Mouse (Mus musculus): ENCODE measurements around the gene Hist1h3h.
"Not testable (repeated sequence)": the region's sequence is repeated elsewhere in the genome, so short reads cannot be mapped to it uniquely, and the experiment has no call there.

DNA sequence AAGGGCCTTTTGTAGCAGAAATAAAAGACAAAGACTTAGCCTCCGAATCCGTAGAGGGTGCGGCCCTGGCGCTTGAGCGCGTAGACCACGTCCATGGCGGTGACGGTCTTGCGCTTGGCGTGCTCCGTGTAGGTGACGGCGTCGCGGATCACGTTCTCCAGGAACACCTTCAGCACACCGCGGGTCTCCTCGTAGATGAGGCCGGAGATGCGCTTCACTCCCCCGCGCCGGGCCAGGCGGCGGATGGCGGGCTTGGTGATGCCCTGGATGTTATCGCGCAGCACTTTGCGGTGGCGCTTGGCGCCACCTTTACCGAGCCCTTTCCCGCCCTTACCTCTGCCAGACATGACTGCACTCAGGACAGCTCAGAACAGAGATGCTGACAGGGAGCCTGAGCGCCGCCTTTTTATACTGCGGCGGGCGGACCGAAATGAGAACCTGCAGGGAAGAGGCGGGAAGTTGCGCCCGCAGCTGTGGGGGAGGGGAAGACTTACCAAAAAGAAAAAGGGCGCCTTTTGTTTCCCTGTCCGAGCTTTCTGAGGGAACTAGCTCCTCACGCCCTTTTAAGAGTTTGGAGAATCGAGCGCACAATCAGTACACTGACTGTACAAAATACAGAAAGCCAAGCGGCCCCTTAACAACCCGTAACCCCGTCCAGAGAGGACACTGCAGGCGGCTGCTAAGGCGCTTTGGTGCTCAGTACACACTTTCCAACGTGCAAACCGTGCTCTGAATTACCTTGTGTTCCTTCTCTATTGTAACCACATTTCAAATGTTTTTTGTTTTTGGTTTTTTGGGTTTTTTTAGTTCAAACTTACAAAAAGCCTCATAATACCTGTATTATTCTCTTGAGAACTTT, 32.9 kb downstream of the Hist1h3h start, which contains the start of gene Hist1h4k:
- TF ChIP-seq CTCF, EP300 (IDR thresholded peaks at IDR 0.05; ENCODE audit: low read depth): not testable (repeated sequence)

Data from heart, postnatal 0 days (tissue).